18 mouse cellular contexts compared by ENCODE assay signal in genomic region chr5:20873146-20873545, GRCm38 (mm10).
"Had no signal": no experiment of that assay in that cellular context is flagged by ENCODE, and none has a peak within 500 bp of the region (broad histone marks: within the 10 kb centered on the region; RNA-seq: fewer than 3 reads in every experiment).

No protein-coding gene starts in this region.

- H3K27me3 ChIP-seq: lung, embryonic 15.5 days; megakaryocyte, embryonic 14.5 days; midbrain, embryonic 13.5 days; midbrain, embryonic 15.5 days; neural tube, embryonic 12.5 days had no signal

- H3K4me1 ChIP-seq: lung, embryonic 15.5 days; midbrain, embryonic 13.5 days; midbrain, embryonic 15.5 days; neural tube, embryonic 12.5 days had no signal

- H3K27ac ChIP-seq: lung, embryonic 15.5 days; macrophage; midbrain, embryonic 13.5 days; midbrain, embryonic 15.5 days; neural tube, embryonic 12.5 days had no signal

- H3K4me3 ChIP-seq: lung, embryonic 15.5 days; megakaryocyte, embryonic 14.5 days; midbrain, embryonic 13.5 days; midbrain, embryonic 15.5 days; neural tube, embryonic 12.5 days had no signal

- H3K36me3 ChIP-seq: lung, embryonic 15.5 days; midbrain, embryonic 15.5 days; neural tube, embryonic 12.5 days had no signal

- H3K9ac ChIP-seq: lung, embryonic 15.5 days; midbrain, embryonic 13.5 days; midbrain, embryonic 15.5 days; neural tube, embryonic 12.5 days had no signal

- H3K9me3 ChIP-seq: lung, embryonic 15.5 days; megakaryocyte, embryonic 14.5 days; midbrain, embryonic 13.5 days; midbrain, embryonic 15.5 days; neural tube, embryonic 12.5 days had no signal

- ATAC-seq: lung, postnatal 0 days; midbrain, embryonic 13.5 days; midbrain, embryonic 15.5 days had no signal

- DNase-seq: lung, adult 2 months; lung, postnatal 14 days; lung, postnatal 36 days; right cerebral cortex, adult 18-20 months; right cerebral cortex, postnatal 25 days; right cerebral cortex, postnatal 4 days; spleen, adult 18-20 months; thymus, adult 18-20 months; thymus, postnatal 14 days; thymus, postnatal 36 days had no signal

- H3K4me2 ChIP-seq: lung, embryonic 15.5 days; midbrain, embryonic 11.5 days; midbrain, embryonic 13.5 days; midbrain, embryonic 15.5 days; neural tube, embryonic 12.5 days had no signal
